Mouse (Mus musculus): ENCODE data around the gene Vezf1. TPM values are rescaled to one million over a fixed set of nuclear protein-coding genes. Genes with fewer than 3 reads are reported as not detected.

Gene Vezf1
- polyA plus RNA-seq, 1 experiment: 58.4 TPM

DNA sequence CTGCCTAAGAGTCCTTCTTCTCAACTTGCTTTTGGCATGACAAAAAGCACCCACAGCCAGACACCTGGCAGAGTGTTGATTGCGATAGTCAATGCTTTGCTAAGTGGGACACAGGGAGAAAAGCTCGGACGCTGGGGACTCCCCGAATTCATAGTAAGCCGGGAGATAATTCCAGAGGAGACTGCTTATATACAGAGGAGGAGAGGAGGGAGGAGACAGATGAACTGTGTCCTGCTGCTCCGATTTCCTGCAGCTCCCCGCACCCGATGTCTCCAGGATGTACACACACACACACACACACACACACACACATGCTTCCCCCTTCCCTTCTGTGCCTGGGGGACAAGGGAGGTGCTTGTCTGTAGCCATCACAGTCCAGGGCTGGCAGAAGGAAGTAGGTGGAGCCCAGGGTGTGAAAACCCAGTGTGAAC, 46.8 kb downstream of the Vezf1 start:
- no peak for TF ChIP-seq CTCF (IDR thresholded peaks at IDR 0.05; ENCODE audit: borderline replicate concordance, extremely low read depth, insufficient read depth, insufficient read length)
- TF ChIP-seq POLR2A (IDR thresholded peaks at IDR 0.05; ENCODE audit: borderline replicate concordance, extremely low read depth, insufficient read depth, insufficient read length, poor library complexity, severe bottlenecking): no peak
- peak; percentile 69 for DNase-seq (ENCODE audit: low read depth)

DNA sequence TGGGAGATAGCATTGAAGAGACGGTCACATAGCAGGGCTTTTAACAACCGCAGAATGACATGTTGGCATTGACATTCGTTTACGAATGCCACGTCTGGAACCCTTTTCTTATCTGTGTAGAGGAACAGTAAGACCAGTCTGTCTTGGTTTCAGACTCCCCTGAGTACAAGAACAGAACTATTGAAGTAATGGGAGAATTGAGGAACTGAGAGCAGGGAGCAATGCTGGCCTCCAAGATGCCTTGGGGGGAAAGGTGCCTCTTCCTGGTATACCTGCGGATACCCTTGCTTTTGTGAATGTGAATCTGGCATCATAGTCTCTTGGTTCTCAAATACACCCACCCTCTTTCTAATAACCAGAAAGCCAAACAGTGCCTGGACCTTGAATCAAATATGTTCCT, 48.5 kb downstream of the Vezf1 start:
- no peak for TF ChIP-seq POLR2A (IDR thresholded peaks at IDR 0.05; ENCODE audit: borderline replicate concordance, extremely low read depth, insufficient read depth, insufficient read length, poor library complexity, severe bottlenecking)
- no peak for DNase-seq (ENCODE audit: low read depth)

DNA sequence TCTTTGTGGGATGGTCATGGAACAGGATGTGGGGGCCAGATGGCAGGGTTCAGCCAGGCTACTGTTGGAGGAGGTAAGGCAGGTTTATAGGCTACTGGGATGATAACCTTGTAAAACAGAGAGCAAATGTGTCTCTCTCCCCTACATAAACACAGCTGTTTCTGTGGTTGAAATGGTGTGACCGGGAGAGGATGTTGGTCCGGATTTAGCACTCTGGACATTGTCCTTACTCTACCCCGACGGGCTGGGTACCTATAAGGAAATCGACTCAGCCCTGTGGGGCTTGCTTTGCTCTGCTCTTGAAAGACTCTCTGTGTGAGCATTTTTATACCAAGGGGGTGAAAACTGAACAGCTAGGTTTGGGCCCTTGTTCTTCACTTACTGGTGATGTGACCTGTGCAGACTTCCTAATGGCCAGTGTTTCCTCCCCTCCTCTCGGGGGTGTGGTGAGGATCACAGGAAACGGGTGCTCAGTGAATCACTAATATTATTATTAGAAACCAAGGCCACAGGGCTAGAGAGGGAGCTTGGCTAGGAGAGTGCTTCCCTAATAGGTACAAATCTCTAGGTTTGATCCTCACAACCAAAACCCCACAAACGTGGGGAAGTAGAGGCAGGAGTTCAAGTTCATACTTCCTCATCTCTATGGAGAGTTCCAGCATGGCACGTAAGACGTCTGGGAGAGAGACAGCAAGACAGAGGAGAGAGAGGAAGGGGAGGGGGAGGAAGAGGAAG, 49.4 kb downstream of the Vezf1 start:
- DNase-seq (ENCODE audit: low read depth): no peak
- TF ChIP-seq CTCF (IDR thresholded peaks at IDR 0.05; ENCODE audit: borderline replicate concordance, extremely low read depth, insufficient read depth, insufficient read length): no peak
- no peak for TF ChIP-seq POLR2A (IDR thresholded peaks at IDR 0.05; ENCODE audit: borderline replicate concordance, extremely low read depth, insufficient read depth, insufficient read length, poor library complexity, severe bottlenecking)

DNA sequence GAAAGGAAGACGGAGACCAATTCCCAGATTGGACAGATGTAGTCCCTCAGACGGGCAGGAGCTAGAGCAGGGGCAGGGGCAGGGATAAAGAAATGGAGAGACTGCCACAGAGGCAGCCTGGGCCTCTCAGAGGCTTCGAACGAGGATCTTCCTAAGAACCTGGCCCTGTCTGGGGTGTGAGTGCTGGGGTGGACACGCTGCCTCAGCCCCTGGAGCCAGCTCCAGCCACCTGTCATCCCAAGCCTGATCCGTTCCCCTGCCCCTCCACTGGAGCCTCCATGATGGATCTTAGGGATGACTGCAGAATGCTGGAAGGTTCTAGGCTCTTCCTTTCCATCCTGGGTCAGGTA, 50.0 kb downstream of the Vezf1 start:
- TF ChIP-seq CTCF (IDR thresholded peaks at IDR 0.05; ENCODE audit: borderline replicate concordance, extremely low read depth, insufficient read depth, insufficient read length): no peak
- TF ChIP-seq POLR2A (IDR thresholded peaks at IDR 0.05; ENCODE audit: borderline replicate concordance, extremely low read depth, insufficient read depth, insufficient read length, poor library complexity, severe bottlenecking): no peak
- peak; percentile 45 for DNase-seq (ENCODE audit: low read depth)

DNA sequence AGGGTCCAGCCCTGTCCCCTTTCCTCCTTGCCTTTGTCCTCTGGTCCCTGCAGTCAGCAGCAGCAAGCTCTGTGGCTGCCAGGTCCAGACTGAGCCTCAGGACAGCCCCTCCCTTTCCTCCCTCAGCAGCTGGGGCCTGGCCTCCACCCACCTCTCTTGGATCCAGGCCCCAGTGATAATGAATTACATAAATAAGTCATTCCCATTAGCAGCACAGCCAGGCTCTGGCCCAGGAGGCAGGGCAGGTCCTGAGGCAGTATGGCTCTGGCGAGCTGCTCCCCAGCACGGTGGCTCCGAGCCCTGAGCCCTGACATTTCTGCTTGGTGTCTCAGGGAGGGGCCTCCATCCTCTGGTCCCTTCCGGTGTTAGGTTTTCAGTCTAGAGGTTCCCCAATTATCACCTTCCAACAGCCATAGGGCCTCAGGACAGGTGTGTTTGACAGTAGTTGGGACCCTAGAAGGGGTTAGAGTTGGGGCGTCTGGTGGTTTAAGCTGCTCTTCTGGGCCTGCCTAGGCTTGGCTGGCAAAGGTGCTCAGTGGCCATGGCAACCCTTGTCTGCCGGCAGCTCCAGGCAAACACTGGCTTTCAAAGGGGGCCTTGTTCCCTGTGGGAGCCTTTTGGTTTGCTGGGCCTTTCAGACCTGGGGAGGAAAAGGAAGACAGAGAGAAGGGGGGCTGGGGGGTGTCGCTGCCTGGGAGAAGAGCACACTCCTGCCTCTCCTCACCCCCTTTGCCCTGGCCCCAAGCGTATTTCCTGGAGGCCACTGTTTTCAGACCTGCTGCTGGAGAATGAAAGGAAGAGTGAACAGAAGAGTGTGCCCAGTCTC, 51.0 kb downstream of the Vezf1 start:
- DNase-seq (ENCODE audit: low read depth): peak; percentile 97
- TF ChIP-seq CTCF (IDR thresholded peaks at IDR 0.05; ENCODE audit: borderline replicate concordance, extremely low read depth, insufficient read depth, insufficient read length) (no peak), POLR2A (IDR thresholded peaks at IDR 0.05; ENCODE audit: borderline replicate concordance, extremely low read depth, insufficient read depth, insufficient read length, poor library complexity, severe bottlenecking) (no peak)

DNA sequence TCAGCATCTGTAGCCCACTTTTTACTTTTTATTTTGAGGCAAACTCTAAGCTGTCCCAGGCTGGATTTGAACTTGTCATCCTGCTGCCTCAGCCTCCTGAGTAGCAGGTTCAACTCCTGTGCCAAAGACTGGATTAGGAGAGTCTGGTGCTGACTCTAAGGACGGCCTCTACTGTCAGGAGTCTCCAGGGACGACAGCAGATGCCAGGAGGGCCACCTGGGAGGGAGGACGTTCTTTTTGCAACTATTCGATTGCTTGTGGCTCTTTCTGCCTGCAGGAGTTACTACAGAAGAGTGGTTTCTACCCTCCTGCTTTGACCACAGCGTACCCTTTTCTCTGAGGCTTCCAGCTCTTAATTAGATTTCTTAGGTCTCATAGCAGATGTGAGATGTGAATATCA, 54.5 kb downstream of the Vezf1 start:
- no peak for TF ChIP-seq POLR2A (IDR thresholded peaks at IDR 0.05; ENCODE audit: borderline replicate concordance, extremely low read depth, insufficient read depth, insufficient read length, poor library complexity, severe bottlenecking)
- TF ChIP-seq CTCF (IDR thresholded peaks at IDR 0.05; ENCODE audit: borderline replicate concordance, extremely low read depth, insufficient read depth, insufficient read length): no peak
- no peak for DNase-seq (ENCODE audit: low read depth)

DNA sequence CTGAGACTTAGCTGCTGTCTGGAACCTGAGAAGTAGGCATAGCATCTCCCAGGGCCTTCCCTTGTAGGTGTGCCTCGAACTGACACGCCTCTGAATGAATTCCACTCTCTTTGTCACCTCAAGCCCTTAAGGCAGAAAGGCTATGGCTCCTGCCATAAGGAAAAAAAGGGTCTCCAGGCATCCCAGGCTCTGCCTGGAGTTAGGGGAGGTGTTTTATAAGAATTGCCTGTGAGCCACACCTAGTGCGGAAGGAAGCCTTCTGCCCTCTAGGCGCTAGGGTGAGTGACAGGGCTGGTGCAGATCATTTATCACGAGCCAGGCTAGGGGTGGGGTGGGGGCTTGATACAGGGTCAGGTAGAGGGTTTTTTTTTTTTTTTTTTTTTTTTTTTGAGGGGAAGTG, 54.9 kb downstream of the Vezf1 start:
- TF ChIP-seq CTCF (IDR thresholded peaks at IDR 0.05; ENCODE audit: borderline replicate concordance, extremely low read depth, insufficient read depth, insufficient read length) (no peak), POLR2A (IDR thresholded peaks at IDR 0.05; ENCODE audit: borderline replicate concordance, extremely low read depth, insufficient read depth, insufficient read length, poor library complexity, severe bottlenecking) (no peak)
- DNase-seq (ENCODE audit: low read depth): no peak

GRCm38 (mm10) chr11:88123731-88124130, 55.7 kb downstream of the Vezf1 start:
- TF ChIP-seq POLR2A (IDR thresholded peaks at IDR 0.05; ENCODE audit: borderline replicate concordance, extremely low read depth, insufficient read depth, insufficient read length, poor library complexity, severe bottlenecking) (no peak), CTCF (IDR thresholded peaks at IDR 0.05; ENCODE audit: borderline replicate concordance, extremely low read depth, insufficient read depth, insufficient read length) (no peak)
- no peak for DNase-seq (ENCODE audit: low read depth)

DNA sequence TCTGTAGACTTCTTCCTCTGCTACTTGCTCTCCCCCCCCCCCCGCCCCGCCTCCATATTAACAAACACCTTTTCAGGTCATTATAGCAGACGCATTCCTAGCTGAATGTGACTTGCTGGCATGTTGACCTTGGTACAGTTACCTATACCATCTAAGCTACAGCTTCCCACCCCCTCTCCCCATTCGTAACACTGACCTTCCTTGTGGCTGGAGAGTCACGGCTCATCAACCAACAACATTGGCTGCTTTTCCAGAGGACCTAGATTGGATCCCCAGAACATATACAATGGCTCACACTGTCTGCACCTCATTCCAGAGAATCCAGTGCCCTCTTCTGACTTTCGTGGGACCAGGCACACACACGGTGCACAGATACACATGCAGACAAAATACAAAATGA, 57.4 kb downstream of the Vezf1 start:
- TF ChIP-seq POLR2A (IDR thresholded peaks at IDR 0.05; ENCODE audit: borderline replicate concordance, extremely low read depth, insufficient read depth, insufficient read length, poor library complexity, severe bottlenecking) (no peak), CTCF (IDR thresholded peaks at IDR 0.05; ENCODE audit: borderline replicate concordance, extremely low read depth, insufficient read depth, insufficient read length) (no peak)

GRCm38 (mm10) chr11:88126306-88126793, 58.3 kb downstream of the Vezf1 start:
- no peak for TF ChIP-seq POLR2A (IDR thresholded peaks at IDR 0.05; ENCODE audit: borderline replicate concordance, extremely low read depth, insufficient read depth, insufficient read length, poor library complexity, severe bottlenecking)
- peak; percentile 90 for DNase-seq (ENCODE audit: low read depth)

More for the DNA sequence above, 57.4 kb downstream of the Vezf1 start:
- DNase-seq (ENCODE audit: low read depth): no peak

DNA sequence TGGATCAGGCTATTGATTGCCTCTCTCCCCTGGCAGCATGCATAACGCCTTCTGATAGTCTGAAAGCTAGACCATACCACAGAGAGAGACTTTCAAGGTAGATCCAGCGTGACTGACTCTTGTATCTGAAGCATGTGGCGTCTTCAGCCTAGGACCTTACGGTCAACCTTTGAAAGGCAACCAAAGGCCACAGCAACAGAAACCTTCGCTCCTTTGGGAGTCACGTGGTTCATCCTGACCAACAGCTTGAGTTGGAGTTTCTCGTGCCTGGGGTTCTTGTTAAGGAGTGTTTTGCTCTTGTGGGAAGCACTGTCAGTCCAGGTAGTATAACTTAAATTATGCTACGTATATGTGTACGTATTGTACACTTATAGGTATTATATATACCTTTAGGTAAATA, 60.4 kb downstream of the Vezf1 start:
- TF ChIP-seq CTCF (IDR thresholded peaks at IDR 0.05; ENCODE audit: borderline replicate concordance, extremely low read depth, insufficient read depth, insufficient read length): no peak
- TF ChIP-seq POLR2A (IDR thresholded peaks at IDR 0.05; ENCODE audit: borderline replicate concordance, extremely low read depth, insufficient read depth, insufficient read length, poor library complexity, severe bottlenecking): no peak
- DNase-seq (ENCODE audit: low read depth): no peak

- no peak for TF ChIP-seq POLR2A (IDR thresholded peaks at IDR 0.05; ENCODE audit: borderline replicate concordance, extremely low read depth, insufficient read depth, insufficient read length, poor library complexity, severe bottlenecking)
- no peak for TF ChIP-seq CTCF (IDR thresholded peaks at IDR 0.05; ENCODE audit: borderline replicate concordance, extremely low read depth, insufficient read depth, insufficient read length)
- DNase-seq (ENCODE audit: low read depth): no peak
These were observed 61.2 kb downstream of the Vezf1 start for GRCm38 (mm10) chr11:88129281-88129680.
